Mouse (Mus musculus): Measurements from ENCODE around the gene Dand5. TPM values are rescaled to one million over a fixed set of nuclear protein-coding genes. Genes with fewer than 3 reads are reported as not detected.
A peak's percentile ranks its signal among the peaks of the same experiment; 100 is the strongest.

Gene Dand5
- polyA plus RNA-seq, 1 experiment from 2014 or later = 5.8 TPM

- Histone ChIP-seq H3K9ac (no peak overlapping the region), H3K4me3 (no peak overlapping the region), H3K36me3 (no peaks in the 10 kb centered on the region), H3K9me3 (replicated peaks) (no peaks in the 10 kb centered on the region), H3K4me1 (replicated peaks) (peaks cover 56% of the 10 kb centered on the region), H3K4me2 (peak overlapping the region; percentile 39), H3K27me3 (peaks cover 85% of the 10 kb centered on the region), H3K27ac (peak overlapping the region; percentile 6; the same call in 1 of the 2 replicates)
- no peak for ATAC-seq (replicated peaks; ENCODE audit: insufficient number of reproducible peaks, insufficient read depth, low FRiP score, low read depth)
- WGBS = 24% methylated on average over 11 of the region's 11 CpGs
Observed at GRCm38 (mm10) chr8:84786801-84787467, 35.7 kb downstream of the Dand5 start.

GRCm38 (mm10) chr8:84785756-84786677 is 36.6 kb downstream of the Dand5 start:
- peak overlapping the region; percentile 6; the same call in 1 of the 2 replicates for H3K27ac ChIP-seq
- peaks cover 95% of the 10 kb centered on the region for H3K27me3 ChIP-seq
- H3K4me3 ChIP-seq = peak overlapping the region; percentile 7
- 10% methylated on average over 38 of the region's 38 CpGs for WGBS
- no peaks in the 10 kb centered on the region for H3K36me3 ChIP-seq
- H3K9me3 ChIP-seq (replicated peaks) = no peaks in the 10 kb centered on the region
- peak overlapping the region; percentile 39 for H3K4me2 ChIP-seq
- H3K9ac ChIP-seq = no peak overlapping the region
- H3K4me1 ChIP-seq (replicated peaks) = peaks cover 59% of the 10 kb centered on the region
- ATAC-seq (replicated peaks; ENCODE audit: insufficient number of reproducible peaks, insufficient read depth, low FRiP score, low read depth) = peak; percentile 58

GRCm38 (mm10) chr8:84785506-84785755 is 37.2 kb downstream of the Dand5 start:
- Histone ChIP-seq H3K27me3 (peaks cover 95% of the 10 kb centered on the region), H3K9ac (no peak overlapping the region), H3K4me1 (replicated peaks) (peaks cover 54% of the 10 kb centered on the region), H3K27ac (no peak overlapping the region), H3K4me3 (peak overlapping the region; percentile 28; the same call in 1 of the 2 replicates), H3K4me2 (no peak overlapping the region), H3K36me3 (no peaks in the 10 kb centered on the region), H3K9me3 (replicated peaks) (no peaks in the 10 kb centered on the region)
- no peak for ATAC-seq (replicated peaks; ENCODE audit: insufficient number of reproducible peaks, insufficient read depth, low FRiP score, low read depth)
- WGBS = 20% methylated on average over 11 of the region's 11 CpGs

GRCm38 (mm10) chr8:84784681-84785505 is 37.7 kb downstream of the Dand5 start:
- no peak for ATAC-seq (replicated peaks; ENCODE audit: insufficient number of reproducible peaks, insufficient read depth, low FRiP score, low read depth)
- H3K9ac ChIP-seq = no peak overlapping the region

GRCm38 (mm10) chr8:84783919-84784581 is 38.6 kb downstream of the Dand5 start:
- peaks cover 51% of the 10 kb centered on the region for H3K4me1 ChIP-seq (replicated peaks)
- ATAC-seq (replicated peaks; ENCODE audit: insufficient number of reproducible peaks, insufficient read depth, low FRiP score, low read depth) = no peak
- H3K27ac ChIP-seq = no peak overlapping the region
- peak overlapping the region; percentile 28 for H3K4me3 ChIP-seq
- peaks cover 96% of the 10 kb centered on the region for H3K27me3 ChIP-seq
- WGBS = 4% methylated on average over 33 of the region's 33 CpGs
- peak overlapping the region; percentile 55 for H3K4me2 ChIP-seq
- H3K9ac ChIP-seq = no peak overlapping the region
- no peaks in the 10 kb centered on the region for H3K9me3 ChIP-seq (replicated peaks)
- H3K36me3 ChIP-seq = no peaks in the 10 kb centered on the region

More at GRCm38 (mm10) chr8:84784681-84785505, 37.7 kb downstream of the Dand5 start:
- Histone ChIP-seq H3K9me3 (replicated peaks) (no peaks in the 10 kb centered on the region), H3K4me1 (replicated peaks) (peaks cover 51% of the 10 kb centered on the region), H3K4me3 (peak overlapping the region; percentile 28), H3K27ac (no peak overlapping the region), H3K36me3 (no peaks in the 10 kb centered on the region), H3K4me2 (peak overlapping the region; percentile 55), H3K27me3 (peaks cover 94% of the 10 kb centered on the region)
- 8% methylated on average over 48 of the region's 48 CpGs for WGBS

GRCm38 (mm10) chr8:84783198-84783918 is 39.3 kb downstream of the Dand5 start:
- no peak overlapping the region for H3K4me2 ChIP-seq
- no peak overlapping the region for H3K9ac ChIP-seq
- H3K4me1 ChIP-seq (replicated peaks) = peaks cover 55% of the 10 kb centered on the region
- H3K36me3 ChIP-seq = no peaks in the 10 kb centered on the region
- no peaks in the 10 kb centered on the region for H3K9me3 ChIP-seq (replicated peaks)
- peaks cover 97% of the 10 kb centered on the region for H3K27me3 ChIP-seq
- ATAC-seq (replicated peaks; ENCODE audit: insufficient number of reproducible peaks, insufficient read depth, low FRiP score, low read depth) = no peak
- H3K4me3 ChIP-seq = no peak overlapping the region
- WGBS = 24% methylated on average over 11 of the region's 11 CpGs
- no peak overlapping the region for H3K27ac ChIP-seq

- no peaks in the 10 kb centered on the region for H3K36me3 ChIP-seq
- ATAC-seq (replicated peaks; ENCODE audit: insufficient number of reproducible peaks, insufficient read depth, low FRiP score, low read depth) = no peak
- no peak overlapping the region for H3K9ac ChIP-seq
- no peak overlapping the region for H3K27ac ChIP-seq
- H3K4me1 ChIP-seq (replicated peaks) = peaks cover 55% of the 10 kb centered on the region
- 34% methylated on average over 10 of the region's 10 CpGs for WGBS
- no peaks in the 10 kb centered on the region for H3K9me3 ChIP-seq (replicated peaks)
- H3K4me2 ChIP-seq = no peak overlapping the region
- peaks cover 97% of the 10 kb centered on the region for H3K27me3 ChIP-seq
- no peak overlapping the region for H3K4me3 ChIP-seq
Observed at GRCm38 (mm10) chr8:84782680-84783079, 39.9 kb downstream of the Dand5 start.

- H3K27ac ChIP-seq = no peak overlapping the region
- 42% methylated on average over 5 of the region's 5 CpGs for WGBS
- no peak overlapping the region for H3K4me2 ChIP-seq
- H3K9ac ChIP-seq = no peak overlapping the region
- H3K4me1 ChIP-seq (replicated peaks) = peaks cover 49% of the 10 kb centered on the region
- no peak for ATAC-seq (replicated peaks; ENCODE audit: insufficient number of reproducible peaks, insufficient read depth, low FRiP score, low read depth)
- peaks cover 97% of the 10 kb centered on the region for H3K27me3 ChIP-seq
- H3K9me3 ChIP-seq (replicated peaks) = no peaks in the 10 kb centered on the region
- no peaks in the 10 kb centered on the region for H3K36me3 ChIP-seq
- no peak overlapping the region for H3K4me3 ChIP-seq
Observed at GRCm38 (mm10) chr8:84781686-84782505, 40.7 kb downstream of the Dand5 start.

GRCm38 (mm10) chr8:84780949-84781680 is 41.5 kb downstream of the Dand5 start:
- no peaks in the 10 kb centered on the region for H3K36me3 ChIP-seq
- H3K4me1 ChIP-seq (replicated peaks) = peaks cover 41% of the 10 kb centered on the region
- peaks cover 97% of the 10 kb centered on the region for H3K27me3 ChIP-seq
- 58% methylated on average over 6 of the region's 6 CpGs for WGBS
- no peak overlapping the region for H3K4me2 ChIP-seq
- no peak overlapping the region for H3K27ac ChIP-seq
- H3K4me3 ChIP-seq = no peak overlapping the region
- no peak overlapping the region for H3K9ac ChIP-seq
- no peak for ATAC-seq (replicated peaks; ENCODE audit: insufficient number of reproducible peaks, insufficient read depth, low FRiP score, low read depth)
- H3K9me3 ChIP-seq (replicated peaks) = no peaks in the 10 kb centered on the region

All from heart, embryonic 15.5 days (tissue).